Mouse (Mus musculus): ENCODE measurements around the gene Mettl18.

DNA sequence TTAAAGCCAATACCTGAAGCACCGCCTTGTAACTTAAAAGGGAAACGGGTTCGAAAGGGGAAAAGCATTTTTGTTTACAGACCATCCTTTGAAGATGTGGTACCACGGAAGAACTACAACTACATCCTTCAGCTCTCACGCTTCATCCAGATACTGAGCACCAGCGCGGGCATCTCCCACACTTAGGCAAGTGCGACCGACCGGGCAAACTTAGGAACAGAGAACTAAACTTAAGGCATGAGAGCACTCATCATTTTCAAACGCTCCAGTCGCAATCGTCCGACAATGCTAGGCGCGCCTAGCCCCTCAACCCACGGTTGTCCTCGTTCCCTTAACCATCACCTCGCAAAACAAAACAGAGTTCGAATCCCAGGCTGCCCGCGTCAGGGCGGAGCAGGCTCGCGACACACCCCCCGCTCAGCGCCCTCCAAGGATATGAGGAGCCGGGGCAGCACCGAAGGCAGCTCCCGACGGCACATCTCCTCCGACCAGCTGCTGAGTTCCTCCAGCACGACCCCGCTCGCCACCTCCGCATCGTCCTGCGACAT is 442 bp upstream of the Mettl18 start:
- TF ChIP-seq CTCF (IDR thresholded peaks at IDR 0.05; ENCODE audit: low read depth) (no peak), EP300 (optimal IDR thresholded peaks at IDR 0.05) (no peak)

Data from stomach, postnatal 0 days (tissue).